Mouse (Mus musculus) kidney, adult 9 months (tissue): ENCODE results near the gene Ifnb1.

Experiments used
- DNase-seq: peaks from one replicate; pipeline ENCODE4 v3.0.0; 2022

Gene Ifnb1

GRCm38 (mm10) chr4:88496321-88497018 is 26.1 kb downstream of the Ifnb1 start:
- DNase-seq = peak; percentile 61

- DNase-seq = no peak
Observed at GRCm38 (mm10) chr4:88489622-88490021, 33.0 kb downstream of the Ifnb1 start.

- no peak for DNase-seq
Observed at GRCm38 (mm10) chr4:88488107-88488506, 34.5 kb downstream of the Ifnb1 start.

- DNase-seq = no peak
Observed at GRCm38 (mm10) chr4:88480130-88480529, 42.4 kb downstream of the Ifnb1 start.

DNA sequence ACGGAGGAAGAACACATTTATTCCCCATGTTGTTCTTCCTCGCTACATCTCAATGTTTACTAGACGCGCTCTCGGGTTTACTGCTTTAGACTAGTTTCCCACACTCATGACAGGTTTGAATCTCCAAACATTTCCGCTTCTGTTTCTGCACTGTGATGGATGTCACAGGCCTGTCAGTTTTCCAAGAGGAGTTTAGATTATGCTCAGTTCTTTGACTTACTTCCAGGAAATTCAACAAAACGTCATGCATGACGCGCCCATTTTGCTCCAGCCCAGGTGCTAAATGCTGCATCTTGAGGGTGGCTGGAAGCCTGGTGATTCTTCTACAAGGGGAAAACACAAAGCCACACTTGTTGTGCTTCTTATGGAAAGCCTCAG is 43.8 kb downstream of the Ifnb1 start:
- no peak for DNase-seq

GRCm38 (mm10) chr4:88478177-88478808 is 44.3 kb downstream of the Ifnb1 start:
- no peak for DNase-seq

- peak; percentile 39 for DNase-seq
Observed at GRCm38 (mm10) chr4:88476511-88477210, 45.9 kb downstream of the Ifnb1 start.

GRCm38 (mm10) chr4:88476084-88476483 is 46.5 kb downstream of the Ifnb1 start:
- no peak for DNase-seq
